Mouse (Mus musculus): ENCODE results near the gene Vstm5.
"Not testable (repeated sequence)": the region's sequence is repeated elsewhere in the genome, so short reads cannot be mapped to it uniquely, and the experiment has no call there.

The Vstm5 gene

GRCm38 (mm10) chr9:15256214-15256613, 17.4 kb downstream of the Vstm5 start:
- in situ Hi-C loops (cut with MboI; ENCODE audit: low sequenced_read_pairs): no loop called here

- in situ Hi-C loops (cut with MboI; ENCODE audit: low sequenced_read_pairs): no loop called here
Observed at GRCm38 (mm10) chr9:15261980-15262379, 23.1 kb downstream of the Vstm5 start.

- in situ Hi-C loops (cut with MboI; ENCODE audit: low sequenced_read_pairs): no loop called here
Observed at GRCm38 (mm10) chr9:15263487-15263886, 24.6 kb downstream of the Vstm5 start.

GRCm38 (mm10) chr9:15273981-15274380, 35.1 kb downstream of the Vstm5 start:
- in situ Hi-C loops (cut with MboI; ENCODE audit: low sequenced_read_pairs): no loop called here

- in situ Hi-C loops (cut with MboI; ENCODE audit: low sequenced_read_pairs): no loop called here
Observed at GRCm38 (mm10) chr9:15276855-15277254, 38.0 kb downstream of the Vstm5 start.

GRCm38 (mm10) chr9:15278343-15278742, 39.5 kb downstream of the Vstm5 start:
- in situ Hi-C loops (cut with MboI; ENCODE audit: low sequenced_read_pairs): no loop called here

GRCm38 (mm10) chr9:15279139-15279648, 40.3 kb downstream of the Vstm5 start:
- in situ Hi-C loops (cut with MboI; ENCODE audit: low sequenced_read_pairs): no loop called here

- in situ Hi-C loops (cut with MboI; ENCODE audit: low sequenced_read_pairs): no loop called here
Observed at GRCm38 (mm10) chr9:15279649-15280490, 41.0 kb downstream of the Vstm5 start, which contains the start of gene Med17. Gene Med17, minus strand, starts transcription at chr9:15279931.

GRCm38 (mm10) chr9:15280491-15280879, 41.6 kb downstream of the Vstm5 start:
- in situ Hi-C loops (cut with MboI; ENCODE audit: low sequenced_read_pairs): no loop called here

GRCm38 (mm10) chr9:15285443-15285842, 46.6 kb downstream of the Vstm5 start:
- in situ Hi-C loops (cut with MboI; ENCODE audit: low sequenced_read_pairs): no loop called here

GRCm38 (mm10) chr9:15287846-15288245, 49.0 kb downstream of the Vstm5 start:
- in situ Hi-C loops (cut with MboI; ENCODE audit: low sequenced_read_pairs): no loop called here

GRCm38 (mm10) chr9:15288402-15288801, 49.6 kb downstream of the Vstm5 start:
- in situ Hi-C loops (cut with MboI; ENCODE audit: low sequenced_read_pairs): no loop called here

GRCm38 (mm10) chr9:15289251-15289650, 50.4 kb downstream of the Vstm5 start:
- in situ Hi-C loops (cut with MboI; ENCODE audit: low sequenced_read_pairs): no loop called here

- in situ Hi-C loops (cut with MboI; ENCODE audit: low sequenced_read_pairs): no loop called here
Observed at GRCm38 (mm10) chr9:15297112-15297511, 58.3 kb downstream of the Vstm5 start.

- in situ Hi-C loops (cut with MboI; ENCODE audit: low sequenced_read_pairs): no loop called here
Observed at GRCm38 (mm10) chr9:15298451-15298850, 59.6 kb downstream of the Vstm5 start.

GRCm38 (mm10) chr9:15300056-15300455, 61.2 kb downstream of the Vstm5 start:
- in situ Hi-C loops (cut with MboI; ENCODE audit: low sequenced_read_pairs): no loop called here

GRCm38 (mm10) chr9:15301399-15301798, 62.6 kb downstream of the Vstm5 start:
- in situ Hi-C loops (cut with MboI; ENCODE audit: low sequenced_read_pairs): no loop called here

GRCm38 (mm10) chr9:15302006-15302405, 63.2 kb downstream of the Vstm5 start:
- in situ Hi-C loops (cut with MboI; ENCODE audit: low sequenced_read_pairs): not testable (repeated sequence)

- in situ Hi-C loops (cut with MboI; ENCODE audit: low sequenced_read_pairs): no loop called here
Observed at GRCm38 (mm10) chr9:15302881-15303280, 64.0 kb downstream of the Vstm5 start.

- in situ Hi-C loops (cut with MboI; ENCODE audit: low sequenced_read_pairs): no loop called here
Observed at GRCm38 (mm10) chr9:15305503-15306397, 66.9 kb downstream of the Vstm5 start, which contains the start of gene Taf1d. Gene Taf1d, plus strand, starts transcription at chr9:15306214.

- in situ Hi-C loops (cut with MboI; ENCODE audit: low sequenced_read_pairs): no loop called here
Observed at GRCm38 (mm10) chr9:15306398-15307119, 67.7 kb downstream of the Vstm5 start, which contains the start of gene 4931406C07Rik. Gene 4931406C07Rik, minus strand, starts transcription at chr9:15306448.

Data from CH12F3 (cell line).